Mouse (Mus musculus) inflammation-experienced regulatory T-cells (primary cell): ENCODE data around the gene Fez1. TPM values are rescaled to one million over a fixed set of nuclear protein-coding genes. Genes with fewer than 3 reads are reported as not detected.

Experiments used
- polyA plus RNA-seq, 2 experiments: library from polyadenylated mRNA; unstranded; fragments of 100-300 nt; shearing (Covaris generic); gene quantifications; one replicate each; pipeline ENCODE4 v1.2.1; 2017

Fez1 gene
- polyA plus RNA-seq, result 1 to 10 TPM in 1 of 2 experiments, under 1 TPM in 1; 0.37 to 3.0 TPM

GRCm38 (mm10) chr9:36821644-36822000 is at the start of gene Fez1:
Gene Fez1 (plus strand): TSS chr9:36821864.

GRCm38 (mm10) chr9:36796781-36797555 is 24.7 kb upstream of the Fez1 start, which contains the start of gene Ei24:
Gene Ei24 (minus strand): TSS chr9:36797393.

Other genes with a start within 250 kb of the Fez1 start
- not detected for gene Gm17689, start 239.2 kb upstream of the Fez1 start, polyA plus RNA-seq
- not detected for gene A630095E13Rik, start 178.5 kb upstream of the Fez1 start, polyA plus RNA-seq
- not detected for gene Acrv1, start 128.6 kb upstream of the Fez1 start, polyA plus RNA-seq
- 1 to 10 TPM; 2.0 to 6.4 TPM for gene Chek1, start 94.8 kb upstream of the Fez1 start, polyA plus RNA-seq
- 100 to 1,000 TPM; 204 to 225 TPM for gene Stt3a, start 54.2 kb upstream of the Fez1 start, polyA plus RNA-seq
- gene Ei24, start 24.5 kb upstream of the Fez1 start, polyA plus RNA-seq, result 10 to 100 TPM; 64.8 to 76.0 TPM